13 mouse cellular contexts compared by ENCODE assay signal in genomic region chr12:109545875-109546732, GRCm38 (mm10). TPM values are rescaled to one million over a fixed set of nuclear protein-coding genes. Genes with fewer than 3 reads are reported as not detected.
A peak's percentile ranks its signal among the peaks of the same experiment; 100 is the strongest.
DNase-seq lines count a peak whose midpoint lies in the region; ATAC-seq and TF ChIP-seq lines count a peak whose summit lies in the region.
"Had no signal": no experiment of that assay in that cellular context is flagged by ENCODE, and none has a peak within 500 bp of the region (broad histone marks: within the 10 kb centered on the region; RNA-seq: fewer than 3 reads in every experiment).

No protein-coding gene starts in this region.

- 65% methylated on average over 30 of the region's 30 CpGs for WGBS in kidney, embryonic 16.5 days
- 52% methylated on average over 30 of the region's 30 CpGs for WGBS in hindbrain, embryonic 11.5 days

- no peak overlapping the region for H3K27ac ChIP-seq in kidney, embryonic 16.5 days (ENCODE audit: low read length)
- H3K27ac ChIP-seq in cortical plate, adult 2 months (ENCODE audit: insufficient read depth, low read length): no peak overlapping the region
- peak overlapping the region; percentile 42; the same call in 1 of the 2 replicates for H3K27ac ChIP-seq in hindbrain, embryonic 11.5 days (ENCODE audit: low read depth, low read length)
- H3K27ac ChIP-seq: liver, embryonic 15.5 days had no signal

- H3K9me3 ChIP-seq in kidney, embryonic 16.5 days (ENCODE audit: low read length): peaks cover 16% of the 10 kb centered on the region
- H3K9me3 ChIP-seq in hindbrain, embryonic 11.5 days (ENCODE audit: control insufficient read depth, low read length): no peaks in the 10 kb centered on the region

- 0 out of 2 replicates have a peak, but pooled peaks cover 3% of the 10 kb centered on the region for H3K4me1 ChIP-seq in kidney, embryonic 16.5 days (ENCODE audit: insufficient read depth, low read length)
- H3K4me1 ChIP-seq in cortical plate, adult 2 months (ENCODE audit: control insufficient read depth, insufficient read depth, low read length): peaks cover 2% of the 10 kb centered on the region; the same call in 1 of the 2 replicates
- peaks cover 2% of the 10 kb centered on the region for H3K4me1 ChIP-seq in hindbrain, embryonic 11.5 days (replicated peaks; ENCODE audit: control insufficient read depth, insufficient read depth, low read length)

- TF ChIP-seq POLR2A in brain, embryonic 14.5 days (IDR thresholded peaks at IDR 0.05; ENCODE audit: borderline replicate concordance, extremely low read depth, insufficient read depth, insufficient read length, poor library complexity, severe bottlenecking): no peak
- TF ChIP-seq POLR2A in cortical plate, adult 2 months (IDR thresholded peaks at IDR 0.05; ENCODE audit: extremely low read depth, insufficient read depth, low read length): 0 out of 2 replicates have a peak, but pooled peaks have one; percentile 17

- H3K36me3 ChIP-seq in kidney, embryonic 16.5 days (ENCODE audit: insufficient read depth, low read length): 0 out of 2 replicates have a peak, but pooled peaks cover 3% of the 10 kb centered on the region
- H3K36me3 ChIP-seq in hindbrain, embryonic 11.5 days (ENCODE audit: control insufficient read depth, insufficient read depth, low read length): 0 out of 2 replicates have a peak, but pooled peaks cover 2% of the 10 kb centered on the region
- H3K36me3 ChIP-seq: liver, embryonic 15.5 days had no signal

- DNase-seq in kidney, postnatal 10 days: peak; percentile 27
- DNase-seq in brain, embryonic 14.5 days (ENCODE audit: low read depth): peak; percentile 95
- peak; percentile 70 for DNase-seq in hindbrain, embryonic 11.5 days (ENCODE audit: low spot score)
- no peak for DNase-seq in thymus, postnatal 10 days (ENCODE audit: low spot score in 2 of 2)
- DNase-seq in layer of hippocampus, postnatal 25 days (ENCODE audit: extremely low spot score in 1 of 2, low spot score in 1 of 2): no peak
- DNase-seq in liver: no peak
- DNase-seq: kidney, adult 11 months; thymus, adult 18-20 months had no signal

- no peak for ATAC-seq in kidney, embryonic 16.5 days (ENCODE audit: low FRiP score, low TSS enrichment)
- peak; percentile 72 for ATAC-seq in hindbrain, embryonic 11.5 days (ENCODE audit: low FRiP score)

- no peak overlapping the region for H3K4me2 ChIP-seq in kidney, embryonic 16.5 days (replicated peaks; ENCODE audit: low read depth, low read length)
- no peak overlapping the region for H3K4me2 ChIP-seq in hindbrain, embryonic 11.5 days (replicated peaks; ENCODE audit: low read depth, low read length)
- H3K4me2 ChIP-seq: heart, embryonic 11.5 days; liver, embryonic 15.5 days had no signal

- no peak overlapping the region for H3K4me3 ChIP-seq in kidney, embryonic 16.5 days (ENCODE audit: low read length)
- no peak overlapping the region for H3K4me3 ChIP-seq in cortical plate, adult 2 months (ENCODE audit: insufficient read depth, low read length)
- no peak overlapping the region for H3K4me3 ChIP-seq in hindbrain, embryonic 11.5 days (ENCODE audit: low read depth, low read length)
- H3K4me3 ChIP-seq: liver, embryonic 15.5 days had no signal

- TF ChIP-seq CTCF in brain, embryonic 14.5 days (IDR thresholded peaks at IDR 0.05; ENCODE audit: borderline replicate concordance, extremely low read depth, insufficient read depth, insufficient read length): no peak
- no peak for TF ChIP-seq CTCF in cortical plate, adult 2 months (IDR thresholded peaks at IDR 0.05; ENCODE audit: extremely low read depth, insufficient read depth, low read length)

- no peaks in the 10 kb centered on the region for H3K27me3 ChIP-seq in kidney, embryonic 16.5 days (ENCODE audit: insufficient read depth, low read length)
- H3K27me3 ChIP-seq in hindbrain, embryonic 11.5 days (ENCODE audit: control insufficient read depth, insufficient read depth, low read length): no peaks in the 10 kb centered on the region

- H3K9ac ChIP-seq in kidney, embryonic 16.5 days (replicated peaks; ENCODE audit: low read length): no peak overlapping the region
- no peak overlapping the region for H3K9ac ChIP-seq in hindbrain, embryonic 11.5 days (ENCODE audit: low read depth, low read length)
- H3K9ac ChIP-seq: liver, embryonic 15.5 days had no signal

RNA-seq across cellular contexts. Expression of gene Rtl1, which starts 54.0 kb away (rescaled TPM):
- 0.46 and 0.62 TPM in 2 replicates for polyA plus RNA-seq in kidney, embryonic 16.5 days (2015; fragmentation: Nextera tagmentation; extraction: Ambion mirVana)
- 0.85 and 1.5 TPM in 2 replicates for polyA plus RNA-seq in brain, embryonic 14.5 days (2012; rRNA removed)
- 0.02 and 0.04 TPM in 2 replicates for polyA plus RNA-seq in cortical plate, adult 2 months (2012; rRNA removed)
- 0.50 and 0.85 TPM in 2 replicates for polyA plus RNA-seq in hindbrain, embryonic 11.5 days (2014; fragmentation: Nextera tagmentation; extraction: Ambion mirVana)
- under 1 TPM in 1 of 2 experiments, not detected in 1; 0.15 TPM for total RNA-seq in layer of hippocampus, postnatal 25 days (2021)
- total RNA-seq: megakaryocyte-erythroid progenitor cell, adult 5-6 weeks had no signal

Comparison
In these comparisons a context has a peak if more than half of its experiments do, and no peak if none do; other contexts are left out.
1. DNase-seq: peak in kidney, postnatal 10 days (single experiment), brain, embryonic 14.5 days (single experiment) and hindbrain, embryonic 11.5 days (single experiment); none in thymus, postnatal 10 days (0 of 2), layer of hippocampus, postnatal 25 days (0 of 2) and liver (single experiment).